Mouse (Mus musculus): ENCODE results near the gene Arl5c. TPM values are rescaled to one million over a fixed set of nuclear protein-coding genes. Genes with fewer than 3 reads are reported as not detected.
"Not testable (repeated sequence)": the region's sequence is repeated elsewhere in the genome, so short reads cannot be mapped to it uniquely, and the experiment has no call there.

Arl5c gene
- total and polyA plus RNA-seq, 3 experiments = 1.2 to 10.4 TPM; not detected in 1

GRCm38 (mm10) chr11:97947426-97947825 is 48.6 kb downstream of the Arl5c start:
- H3K4me1 ChIP-seq (ENCODE audit: control insufficient read depth in 1 of 2, insufficient read depth in 2 of 2, low read length in 2 of 2) = peaks cover 19 to 36% of the 10 kb centered on the region in 2 experiments
- no peaks in the 10 kb centered on the region for H3K27me3 ChIP-seq (ENCODE audit: control insufficient read depth in 1 of 2, insufficient read depth in 2 of 2, low read length in 2 of 2)
- H3K27ac ChIP-seq (ENCODE audit: control insufficient read depth, low read depth, low read length) = no peak overlapping the region
- H3K4me3 ChIP-seq (ENCODE audit: control insufficient read depth in 1 of 2, insufficient read depth in 1 of 2, low read depth in 2 of 2, low read length in 2 of 2) = no peak overlapping the region
- TF ChIP-seq UBTF (IDR thresholded peaks at IDR 0.05; ENCODE audit: borderline replicate concordance, insufficient read depth, low read depth, low read length) = no peak
- no peak for TF ChIP-seq USF2 (IDR thresholded peaks at IDR 0.05; ENCODE audit: borderline replicate concordance in 1 of 2, insufficient read depth in 1 of 2, low read depth in 1 of 2, low read length in 2 of 2)
- no peak for TF ChIP-seq JUND (IDR thresholded peaks at IDR 0.05; ENCODE audit: low read depth, low read length)
- no peak for TF ChIP-seq TCF12 (IDR thresholded peaks at IDR 0.05; ENCODE audit: low read depth, low read length)
- no peak for TF ChIP-seq MYB (IDR thresholded peaks at IDR 0.05; ENCODE audit: low read depth, low read length)
- no peak for TF ChIP-seq CHD2 (IDR thresholded peaks at IDR 0.05; ENCODE audit: low read length)
- peak in 2 of 3 experiments; percentile 43 to 51; a peak in 5 of 6 replicates for TF ChIP-seq CTCF (IDR thresholded peaks at IDR 0.05 in 2 of 3, conservative IDR thresholded peaks at IDR 0.05 in 1 of 3; ENCODE audit: control insufficient read depth in 1 of 3, insufficient read depth in 1 of 3, low read depth in 2 of 3, low read length in 3 of 3, poor library complexity in 1 of 3, severe bottlenecking in 1 of 3)
- no peaks in the 10 kb centered on the region for H3K9me3 ChIP-seq (replicated peaks; ENCODE audit: insufficient read depth, low read length)
- peaks cover 0 to 28% of the 10 kb centered on the region in 2 experiments; a peak in 3 of 4 replicates for H3K36me3 ChIP-seq (ENCODE audit: control insufficient read depth in 1 of 2, insufficient read depth in 2 of 2, low read length in 2 of 2)
- H3K79me2 ChIP-seq (ENCODE audit: control insufficient read depth, insufficient read depth, low read length, poor library complexity) = peaks cover 10% of the 10 kb centered on the region
- peak; percentile 53 for DNase-seq (ENCODE audit: low read depth, low spot score)
- no peak overlapping the region for H3K9ac ChIP-seq (ENCODE audit: control insufficient read depth, low read depth, low read length, poor library complexity, severe bottlenecking)

GRCm38 (mm10) chr11:97945738-97946289 is 50.2 kb downstream of the Arl5c start:
- Histone ChIP-seq H3K4me1 (ENCODE audit: control insufficient read depth in 1 of 2, insufficient read depth in 2 of 2, low read length in 2 of 2) (peaks cover 9 to 24% of the 10 kb centered on the region in 2 experiments), H3K36me3 (ENCODE audit: control insufficient read depth in 1 of 2, insufficient read depth in 2 of 2, low read length in 2 of 2) (peaks cover 0 to 16% of the 10 kb centered on the region in 2 experiments; a peak in 3 of 4 replicates)
- DNase-seq (ENCODE audit: low read depth, low spot score) = peak; percentile 45
- TF ChIP-seq TBP (IDR thresholded peaks at IDR 0.05; ENCODE audit: low read depth, low read length) = peak; percentile 80
- not testable (repeated sequence) for H3K9me3 ChIP-seq (replicated peaks; ENCODE audit: insufficient read depth, low read length); H3K27ac ChIP-seq (ENCODE audit: control insufficient read depth, low read depth, low read length); H3K4me3 ChIP-seq (ENCODE audit: control insufficient read depth in 1 of 2, insufficient read depth in 1 of 2, low read depth in 2 of 2, low read length in 2 of 2); H3K27me3 ChIP-seq (ENCODE audit: control insufficient read depth in 1 of 2, insufficient read depth in 2 of 2, low read length in 2 of 2); H3K9ac ChIP-seq (ENCODE audit: control insufficient read depth, low read depth, low read length, poor library complexity, severe bottlenecking); H3K79me2 ChIP-seq (ENCODE audit: control insufficient read depth, insufficient read depth, low read length, poor library complexity)

GRCm38 (mm10) chr11:97945031-97945430 is 51.0 kb downstream of the Arl5c start:
- H3K4me1 ChIP-seq (ENCODE audit: control insufficient read depth in 1 of 2, insufficient read depth in 2 of 2, low read length in 2 of 2) = peaks cover 1 to 16% of the 10 kb centered on the region in 2 experiments
- H3K27me3 ChIP-seq (ENCODE audit: control insufficient read depth in 1 of 2, insufficient read depth in 2 of 2, low read length in 2 of 2) = no peaks in the 10 kb centered on the region

More at GRCm38 (mm10) chr11:97945031-97945430, 51.0 kb downstream of the Arl5c start:
- H3K27ac ChIP-seq (ENCODE audit: control insufficient read depth, low read depth, low read length) = no peak overlapping the region
- H3K4me3 ChIP-seq (ENCODE audit: control insufficient read depth in 1 of 2, insufficient read depth in 1 of 2, low read depth in 2 of 2, low read length in 2 of 2) = no peak overlapping the region
- no peaks in the 10 kb centered on the region; the same call in 1 of the 2 replicates for H3K79me2 ChIP-seq (ENCODE audit: control insufficient read depth, insufficient read depth, low read length, poor library complexity)
- no peaks in the 10 kb centered on the region for H3K9me3 ChIP-seq (replicated peaks; ENCODE audit: insufficient read depth, low read length)
- no peak for DNase-seq (ENCODE audit: low read depth, low spot score)
- no peak for TF ChIP-seq USF2 (IDR thresholded peaks at IDR 0.05; ENCODE audit: borderline replicate concordance in 1 of 2, insufficient read depth in 1 of 2, low read depth in 1 of 2, low read length in 2 of 2)
- no peak for TF ChIP-seq RAD21 (IDR thresholded peaks at IDR 0.05; ENCODE audit: low read depth, low read length)
- TF ChIP-seq TAL1 (IDR thresholded peaks at IDR 0.05; ENCODE audit: low read length) = no peak
- TF ChIP-seq SMC3 (IDR thresholded peaks at IDR 0.05; ENCODE audit: low read depth, low read length) = no peak
- no peak for TF ChIP-seq MYB (IDR thresholded peaks at IDR 0.05; ENCODE audit: low read depth, low read length)
- no peak for TF ChIP-seq SIN3A (IDR thresholded peaks at IDR 0.05; ENCODE audit: low read length)
- TF ChIP-seq ZC3H11A (IDR thresholded peaks at IDR 0.05; ENCODE audit: low read depth, low read length) = no peak
- no peak for TF ChIP-seq MYC (IDR thresholded peaks at IDR 0.05; ENCODE audit: low read depth, low read length)
- no peak for TF ChIP-seq GABPA (IDR thresholded peaks at IDR 0.05; ENCODE audit: low read depth, low read length)
- no peak for TF ChIP-seq CTCF (IDR thresholded peaks at IDR 0.05 in 2 of 3, conservative IDR thresholded peaks at IDR 0.05 in 1 of 3; ENCODE audit: control insufficient read depth in 1 of 3, insufficient read depth in 1 of 3, low read depth in 2 of 3, low read length in 3 of 3, poor library complexity in 1 of 3, severe bottlenecking in 1 of 3)
- no peak for TF ChIP-seq USF1 (IDR thresholded peaks at IDR 0.05; ENCODE audit: low read depth, low read length)
- no peak overlapping the region for H3K9ac ChIP-seq (ENCODE audit: control insufficient read depth, low read depth, low read length, poor library complexity, severe bottlenecking)
- peaks cover 0 to 8% of the 10 kb centered on the region in 2 experiments; a peak in 3 of 4 replicates for H3K36me3 ChIP-seq (ENCODE audit: control insufficient read depth in 1 of 2, insufficient read depth in 2 of 2, low read length in 2 of 2)

Data from MEL (cell line).